Mouse (Mus musculus): ENCODE results near the gene Dnaja3. TPM values are rescaled to one million over a fixed set of nuclear protein-coding genes. Genes with fewer than 3 reads are reported as not detected.

The Dnaja3 gene
- polyA plus RNA-seq, 1 experiment = 69.5 TPM

DNA sequence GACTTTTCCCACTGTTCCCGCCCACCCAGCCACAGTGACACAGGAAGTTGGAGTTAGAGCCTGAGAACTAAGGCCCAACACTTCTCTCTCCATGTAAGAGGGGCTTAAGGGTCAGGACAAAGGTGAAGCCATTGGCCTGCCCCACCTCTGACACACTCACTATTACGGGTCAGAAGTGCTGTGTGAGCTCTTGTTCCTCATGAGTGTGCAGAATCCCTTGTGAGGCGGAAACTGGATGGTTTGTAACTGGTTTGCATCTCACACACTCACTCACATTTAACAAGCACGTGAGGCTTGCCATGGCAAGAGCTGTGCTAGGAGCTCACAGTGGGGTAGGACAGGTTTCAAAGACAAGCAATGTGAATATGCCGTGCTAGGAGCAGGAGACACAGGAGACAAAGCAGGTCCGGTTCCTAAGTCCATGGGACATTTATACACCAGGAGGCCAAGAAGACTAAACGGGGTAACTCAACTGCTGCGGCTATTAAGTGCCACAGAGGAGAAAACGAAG is 16.8 kb downstream of the Dnaja3 start:
- Histone ChIP-seq H3K27me3 (ENCODE audit: control insufficient read depth, insufficient read depth, insufficient read length) (no peaks in the 10 kb centered on the region), H3K36me3 (ENCODE audit: control insufficient read depth, insufficient read depth) (peaks cover 24% of the 10 kb centered on the region), H3K79me2 (ENCODE audit: control insufficient read depth, insufficient read depth) (no peaks in the 10 kb centered on the region), H3K4me3 (no peak overlapping the region), H3K4me2 (ENCODE audit: low read depth) (no peak overlapping the region), H3ac (ENCODE audit: control insufficient read depth, insufficient read length) (no peak overlapping the region)
- no peak for TF ChIP-seq SRF (IDR thresholded peaks at IDR 0.05; ENCODE audit: control insufficient read depth, insufficient read length, low read depth)
- TF ChIP-seq USF1 (IDR thresholded peaks at IDR 0.05; ENCODE audit: low read depth) = no peak
- no peak for TF ChIP-seq REST (IDR thresholded peaks at IDR 0.05; ENCODE audit: insufficient read depth, insufficient read length)
- no peak for TF ChIP-seq E2F4 (IDR thresholded peaks at IDR 0.05; ENCODE audit: insufficient read depth)
- TF ChIP-seq MYOD1 (IDR thresholded peaks at IDR 0.05; ENCODE audit: control insufficient read depth in 1 of 3, insufficient read length in 2 of 3, low read depth in 2 of 3) = no peak
- no peak for TF ChIP-seq TCF12 (IDR thresholded peaks at IDR 0.05; ENCODE audit: insufficient read depth, poor library complexity, severe bottlenecking)
- no peak for TF ChIP-seq TCF3 (IDR thresholded peaks at IDR 0.05; ENCODE audit: insufficient read length, low read depth)
- TF ChIP-seq MAX (IDR thresholded peaks at IDR 0.05; ENCODE audit: low read depth) = no peak
- no peak for TF ChIP-seq POLR2AphosphoS2 (IDR thresholded peaks at IDR 0.05; ENCODE audit: insufficient read length, low read depth)
- no peak for TF ChIP-seq POLR2A (IDR thresholded peaks at IDR 0.05; ENCODE audit: insufficient read length, low read depth)
- no peak for TF ChIP-seq CEBPB (IDR thresholded peaks at IDR 0.05; ENCODE audit: insufficient read depth, poor library complexity, severe bottlenecking)

GRCm38 (mm10) chr16:4658781-4659245 is 19.0 kb downstream of the Dnaja3 start:
- H3K27me3 ChIP-seq (ENCODE audit: control insufficient read depth, insufficient read depth, insufficient read length) = no peaks in the 10 kb centered on the region
- no peaks in the 10 kb centered on the region for H3K79me2 ChIP-seq (ENCODE audit: control insufficient read depth, insufficient read depth)
- TF ChIP-seq MYOD1 (IDR thresholded peaks at IDR 0.05; ENCODE audit: control insufficient read depth in 1 of 3, insufficient read length in 2 of 3, low read depth in 2 of 3) (peak in 1 of 3 experiments; percentile 62), TCF12 (IDR thresholded peaks at IDR 0.05; ENCODE audit: insufficient read depth, poor library complexity, severe bottlenecking) (no peak)
- no peak overlapping the region for H3K4me2 ChIP-seq (ENCODE audit: low read depth)
- H3K36me3 ChIP-seq (ENCODE audit: control insufficient read depth, insufficient read depth) = peaks cover 7% of the 10 kb centered on the region
- H3K4me3 ChIP-seq = no peak overlapping the region
- H3ac ChIP-seq (ENCODE audit: control insufficient read depth, insufficient read length) = no peak overlapping the region

GRCm38 (mm10) chr16:4659326-4659725 is 19.5 kb downstream of the Dnaja3 start:
- Histone ChIP-seq H3K4me2 (ENCODE audit: low read depth) (no peak overlapping the region), H3ac (ENCODE audit: control insufficient read depth, insufficient read length) (no peak overlapping the region), H3K4me3 (no peak overlapping the region), H3K27me3 (ENCODE audit: control insufficient read depth, insufficient read depth, insufficient read length) (no peaks in the 10 kb centered on the region), H3K79me2 (ENCODE audit: control insufficient read depth, insufficient read depth) (no peaks in the 10 kb centered on the region), H3K36me3 (ENCODE audit: control insufficient read depth, insufficient read depth) (peaks cover 6% of the 10 kb centered on the region)
- TF ChIP-seq TCF12 (IDR thresholded peaks at IDR 0.05; ENCODE audit: insufficient read depth, poor library complexity, severe bottlenecking) = no peak
- no peak for TF ChIP-seq POLR2A (IDR thresholded peaks at IDR 0.05; ENCODE audit: insufficient read length, low read depth)
- no peak for TF ChIP-seq USF1 (IDR thresholded peaks at IDR 0.05; ENCODE audit: low read depth)
- TF ChIP-seq TCF3 (IDR thresholded peaks at IDR 0.05; ENCODE audit: insufficient read length, low read depth) = no peak
- TF ChIP-seq REST (IDR thresholded peaks at IDR 0.05; ENCODE audit: insufficient read depth, insufficient read length) = no peak
- no peak for TF ChIP-seq MYOD1 (IDR thresholded peaks at IDR 0.05; ENCODE audit: control insufficient read depth in 1 of 3, insufficient read length in 2 of 3, low read depth in 2 of 3)
- no peak for TF ChIP-seq MAX (IDR thresholded peaks at IDR 0.05; ENCODE audit: low read depth)
- TF ChIP-seq MYOG (IDR thresholded peaks at IDR 0.05; ENCODE audit: control insufficient read depth in 1 of 3, insufficient read depth in 1 of 3, insufficient read length in 2 of 3, low read depth in 2 of 3) = no peak
- no peak for TF ChIP-seq E2F4 (IDR thresholded peaks at IDR 0.05; ENCODE audit: insufficient read depth)
- TF ChIP-seq SRF (IDR thresholded peaks at IDR 0.05; ENCODE audit: control insufficient read depth, insufficient read length, low read depth) = no peak
- TF ChIP-seq CEBPB (IDR thresholded peaks at IDR 0.05; ENCODE audit: insufficient read depth, poor library complexity, severe bottlenecking) = no peak
- no peak for TF ChIP-seq POLR2AphosphoS2 (IDR thresholded peaks at IDR 0.05; ENCODE audit: insufficient read length, low read depth)

DNA sequence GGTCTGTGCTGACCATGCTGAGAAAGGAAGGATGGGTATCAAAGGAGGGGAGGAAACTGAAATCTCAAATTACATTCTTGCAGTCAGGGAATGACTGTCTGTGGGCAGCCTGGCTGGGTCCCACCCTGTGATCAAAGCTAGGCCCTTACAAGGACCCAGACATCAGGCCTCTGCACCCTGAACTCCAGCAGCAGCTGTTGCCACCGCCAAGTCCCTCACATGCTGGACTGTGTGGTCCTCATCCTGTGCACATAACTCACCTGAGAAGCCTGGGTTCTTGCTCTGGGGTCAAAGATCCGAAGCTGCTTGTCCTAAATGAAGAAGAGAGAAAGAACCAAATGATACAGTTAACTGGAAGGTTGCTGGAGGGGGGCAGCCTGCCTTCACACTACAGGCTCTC is 21.8 kb downstream of the Dnaja3 start:
- H3ac ChIP-seq (ENCODE audit: control insufficient read depth, insufficient read length) = no peak overlapping the region
- H3K27me3 ChIP-seq (ENCODE audit: control insufficient read depth, insufficient read depth, insufficient read length) = no peaks in the 10 kb centered on the region
- peaks cover 14% of the 10 kb centered on the region for H3K36me3 ChIP-seq (ENCODE audit: control insufficient read depth, insufficient read depth)
- no peak overlapping the region for H3K4me2 ChIP-seq (ENCODE audit: low read depth)
- H3K4me3 ChIP-seq = no peak overlapping the region
- TF ChIP-seq MYOD1 (IDR thresholded peaks at IDR 0.05; ENCODE audit: control insufficient read depth in 1 of 3, insufficient read length in 2 of 3, low read depth in 2 of 3) (peak in 2 of 3 experiments; percentile 68 to 82), E2F4 (IDR thresholded peaks at IDR 0.05; ENCODE audit: insufficient read depth) (no peak), MYOG (IDR thresholded peaks at IDR 0.05; ENCODE audit: control insufficient read depth in 1 of 3, insufficient read depth in 1 of 3, insufficient read length in 2 of 3, low read depth in 2 of 3) (peak in 1 of 3 experiments; percentile 68), POLR2A (IDR thresholded peaks at IDR 0.05; ENCODE audit: insufficient read length, low read depth) (no peak), TCF12 (IDR thresholded peaks at IDR 0.05; ENCODE audit: insufficient read depth, poor library complexity, severe bottlenecking) (no peak)
- no peaks in the 10 kb centered on the region for H3K79me2 ChIP-seq (ENCODE audit: control insufficient read depth, insufficient read depth)

DNA sequence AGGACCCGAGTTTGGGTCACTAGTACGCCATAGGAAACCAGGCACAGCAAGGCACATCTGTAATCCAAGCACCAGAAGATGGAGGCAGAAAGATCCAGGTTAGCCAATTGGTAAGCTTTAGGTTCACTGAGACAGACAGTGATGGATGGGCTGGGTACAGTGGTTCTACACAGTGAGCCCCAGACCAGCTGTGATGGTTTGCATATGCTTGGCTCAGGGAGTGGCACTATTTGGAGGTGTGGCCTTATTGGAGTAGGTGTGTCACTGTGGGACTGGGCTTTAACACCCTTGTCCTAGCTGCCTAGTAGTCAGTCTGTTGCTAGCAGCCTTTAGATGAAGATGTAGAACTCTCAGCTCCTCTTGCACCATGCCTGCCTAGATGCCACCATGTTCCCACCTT is 24.0 kb downstream of the Dnaja3 start:
- H3K27me3 ChIP-seq (ENCODE audit: control insufficient read depth, insufficient read depth, insufficient read length) = no peaks in the 10 kb centered on the region
- no peak overlapping the region for H3K4me3 ChIP-seq
- TF ChIP-seq TCF12 (IDR thresholded peaks at IDR 0.05; ENCODE audit: insufficient read depth, poor library complexity, severe bottlenecking) (no peak), TCF3 (IDR thresholded peaks at IDR 0.05; ENCODE audit: insufficient read length, low read depth) (no peak), MAX (IDR thresholded peaks at IDR 0.05; ENCODE audit: low read depth) (no peak)
- H3ac ChIP-seq (ENCODE audit: control insufficient read depth, insufficient read length) = no peak overlapping the region
- no peaks in the 10 kb centered on the region for H3K79me2 ChIP-seq (ENCODE audit: control insufficient read depth, insufficient read depth)
- peaks cover 14% of the 10 kb centered on the region for H3K36me3 ChIP-seq (ENCODE audit: control insufficient read depth, insufficient read depth)
- H3K4me2 ChIP-seq (ENCODE audit: low read depth) = no peak overlapping the region
